Mouse (Mus musculus) heart, embryonic 15.5 days (tissue): ENCODE data around the gene Cdk5rap3. TPM values are rescaled to one million over a fixed set of nuclear protein-coding genes. Genes with fewer than 3 reads are reported as not detected.
A peak's percentile ranks its signal among the peaks of the same experiment; 100 is the strongest.

Experiments used
- ATAC-seq: fragments of 200-750 bp; cut with Nextera tagmentation; replicated peaks from 2 replicates; pipeline ENCODE4 v1.8.0; 2017; ENCODE audit warnings: low read depth, moderate TSS enrichment; ENCODE audit not compliant: insufficient number of reproducible peaks, insufficient read depth, low FRiP score
- H3K27ac ChIP-seq: fragments of 300-500 bp; sonication (generic); 2 replicates; pipeline ENCODE4 v1.5.1; 2015; ENCODE audit warnings: mild to moderate bottlenecking, inconsistent platforms
- H3K27me3 ChIP-seq: fragments of 300-500 bp; sonication (generic); 2 replicates; pipeline ENCODE4 v1.6.1; 2015; ENCODE audit warnings: inconsistent platforms
- H3K36me3 ChIP-seq: fragments of 300-500 bp; sonication (generic); 2 replicates; pipeline ENCODE4 v1.6.1; 2015; ENCODE audit warnings: mild to moderate bottlenecking, inconsistent platforms
- H3K4me1 ChIP-seq: fragments of 300-500 bp; sonication (generic); replicated peaks from 2 replicates; pipeline ENCODE4 v1.6.1; 2015; ENCODE audit warnings: inconsistent platforms
- H3K4me2 ChIP-seq: fragments of 300-500 bp; sonication (generic); 2 replicates; pipeline ENCODE4 v1.6.1; 2015; ENCODE audit warnings: inconsistent platforms, mild to moderate bottlenecking, moderate library complexity
- H3K4me3 ChIP-seq: fragments of 300-500 bp; sonication (generic); 2 replicates; pipeline ENCODE4 v1.5.1; 2015; ENCODE audit warnings: mild to moderate bottlenecking, inconsistent platforms
- H3K9ac ChIP-seq: fragments of 300-500 bp; sonication (generic); 2 replicates; pipeline ENCODE4 v1.6.1; 2015; ENCODE audit warnings: mild to moderate bottlenecking, inconsistent platforms
- H3K9me3 ChIP-seq: fragments of 300-500 bp; sonication (generic); replicated peaks from 2 replicates; pipeline ENCODE4 v1.6.1; 2016; ENCODE audit warnings: inconsistent platforms
- WGBS: fragments of 180-500 bp; shearing (Covaris S2); methylation state at CpG from one replicate; pipeline ENCODE4 v1.1.7; 2015; ENCODE audit warnings: mixed read lengths; 5-methylcytosine and 5-hydroxymethylcytosine counted together
- polyA plus RNA-seq: library from polyadenylated mRNA; unstranded; fragments of >200 nt; fragmentation: Nextera tagmentation; extraction: Ambion mirVana; gene quantifications from 2 replicates; pipeline ENCODE4 v1.2.1, GENCODE M21; 2015

The Cdk5rap3 gene
- polyA plus RNA-seq, 1 experiment from 2014 or later, result 45.2 TPM

- Histone ChIP-seq H3K9ac (no peak overlapping the region), H3K4me2 (peak overlapping the region; percentile 99; the same call in 1 of the 2 replicates)
These were observed 28.7 kb upstream of the Cdk5rap3 start for GRCm38 (mm10) chr11:96944844-96945580.

GRCm38 (mm10) chr11:96943746-96944304 lies 27.5 kb upstream of the Cdk5rap3 start, which contains the start of gene Pnpo:
Gene Pnpo, minus strand, starts transcription at chr11:96943986.
- H3K4me1 ChIP-seq, result peaks cover 11% of the 10 kb centered on the region
- peak; percentile 93 for ATAC-seq
- peak within 1 kb of the TSS; percentile 31; the same call in 1 of the 2 replicates for H3K27ac ChIP-seq
- no peaks in the 10 kb centered on the region for H3K9me3 ChIP-seq
- WGBS, result under 1% methylated on average over 29 of the region's 29 CpGs
- no peaks in the 10 kb centered on the region for H3K36me3 ChIP-seq
- H3K4me2 ChIP-seq, result peak within 1 kb of the TSS; percentile 99
- H3K4me3 ChIP-seq, result peak within 1 kb of the TSS; percentile 78
- H3K27me3 ChIP-seq, result no peaks in the 10 kb centered on the region
- peak within 1 kb of the TSS; percentile 69 for H3K9ac ChIP-seq

More at GRCm38 (mm10) chr11:96944844-96945580, 28.7 kb upstream of the Cdk5rap3 start:
- Histone ChIP-seq H3K9me3 (no peaks in the 10 kb centered on the region), H3K36me3 (no peaks in the 10 kb centered on the region), H3K4me1 (peaks cover 11% of the 10 kb centered on the region), H3K27me3 (no peaks in the 10 kb centered on the region), H3K4me3 (peak overlapping the region; percentile 78; the same call in 1 of the 2 replicates), H3K27ac (no peak overlapping the region)
- ATAC-seq, result no peak
- WGBS, result 68% methylated on average over 14 of the region's 14 CpGs

DNA sequence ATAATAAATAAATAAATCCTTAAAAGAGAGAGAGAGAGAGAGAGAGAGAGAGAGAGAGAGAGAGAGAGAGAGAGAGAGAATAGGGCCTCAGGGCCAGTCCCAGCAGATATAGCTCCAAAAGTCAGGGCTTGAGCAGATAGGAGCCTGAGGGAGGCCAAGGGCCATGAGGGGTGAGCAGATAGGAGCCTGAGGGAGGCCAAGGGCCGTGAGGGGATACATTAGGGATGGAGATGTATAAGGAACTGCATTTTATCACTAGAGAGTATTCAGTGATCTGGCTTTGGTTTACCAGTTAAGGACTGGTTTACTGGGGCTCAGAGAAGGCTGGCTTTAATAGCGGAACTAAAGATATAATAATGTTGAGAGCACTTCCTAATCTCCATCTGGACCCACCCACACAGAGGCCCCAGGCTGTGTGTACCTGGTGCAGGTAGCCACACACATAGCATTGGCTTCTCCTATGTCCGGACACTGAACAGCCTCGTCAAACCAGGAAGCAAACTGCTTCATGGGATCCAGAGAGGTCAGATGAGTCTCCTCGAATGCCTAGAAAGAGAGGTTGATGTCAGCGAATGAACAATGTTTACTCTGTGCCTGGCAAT lies 25.8 kb upstream of the Cdk5rap3 start:
- Histone ChIP-seq H3K27ac (no peak overlapping the region), H3K9ac (no peak overlapping the region), H3K9me3 (no peaks in the 10 kb centered on the region), H3K27me3 (no peaks in the 10 kb centered on the region), H3K4me3 (no peak overlapping the region), H3K4me1 (peaks cover 14% of the 10 kb centered on the region), H3K36me3 (no peaks in the 10 kb centered on the region), H3K4me2 (no peak overlapping the region)
- 83% methylated on average over 6 of the region's 6 CpGs for WGBS
- no peak for ATAC-seq

DNA sequence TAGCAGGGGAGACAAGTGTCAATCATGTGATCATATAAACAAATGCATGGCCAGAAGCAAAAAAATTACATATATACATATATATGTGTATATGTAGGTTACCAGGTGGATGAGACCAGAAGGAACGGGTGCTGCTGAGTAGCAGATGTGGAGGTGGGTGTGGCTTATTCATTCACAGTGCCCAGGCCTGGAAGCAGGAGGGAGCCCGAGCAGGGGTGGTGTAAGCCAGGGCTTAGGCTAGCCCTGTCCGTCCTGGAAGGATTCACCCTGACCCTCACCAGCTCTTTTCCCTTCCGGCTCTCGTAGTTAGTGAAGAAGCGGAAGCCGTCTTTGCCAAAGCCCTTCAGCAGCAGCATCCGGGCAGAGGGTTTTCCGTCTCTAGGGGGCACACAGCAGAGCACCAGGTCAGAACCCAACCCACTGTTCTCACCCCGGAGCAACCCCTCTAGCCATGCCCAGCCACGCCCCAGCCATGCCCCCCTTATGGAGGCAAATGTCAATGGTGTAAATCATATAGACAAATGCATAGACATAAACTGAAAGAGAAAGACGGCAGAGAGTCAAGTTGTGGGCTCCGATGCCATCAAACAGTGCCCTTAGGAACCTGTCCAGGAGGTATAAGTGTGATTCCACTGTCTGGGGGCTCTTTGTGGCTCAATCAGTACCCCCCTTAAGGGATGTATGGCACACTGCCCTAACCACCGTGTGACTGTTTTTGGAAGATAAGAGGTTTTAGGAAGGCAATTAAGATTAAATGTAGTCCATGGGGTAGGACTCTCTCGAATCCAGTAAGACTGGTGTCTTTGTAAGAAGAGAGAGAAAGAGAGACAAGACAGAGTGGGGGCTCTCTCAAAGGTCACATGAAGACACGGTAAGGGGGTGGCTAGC lies 24.5 kb upstream of the Cdk5rap3 start:
- Histone ChIP-seq H3K36me3 (no peaks in the 10 kb centered on the region), H3K9me3 (no peaks in the 10 kb centered on the region), H3K4me1 (peaks cover 14% of the 10 kb centered on the region), H3K27me3 (no peaks in the 10 kb centered on the region), H3K9ac (no peak overlapping the region), H3K4me3 (no peak overlapping the region), H3K4me2 (no peak overlapping the region), H3K27ac (no peak overlapping the region)
- WGBS, result 72% methylated on average over 16 of the region's 16 CpGs
- no peak for ATAC-seq

GRCm38 (mm10) chr11:96938426-96938800 lies 22.1 kb upstream of the Cdk5rap3 start:
- Histone ChIP-seq H3K4me1 (peaks cover 12% of the 10 kb centered on the region), H3K9ac (no peak overlapping the region), H3K36me3 (no peaks in the 10 kb centered on the region), H3K27ac (no peak overlapping the region), H3K4me2 (no peak overlapping the region), H3K27me3 (no peaks in the 10 kb centered on the region), H3K4me3 (no peak overlapping the region), H3K9me3 (no peaks in the 10 kb centered on the region)
- no peak for ATAC-seq
- WGBS, result 81% methylated on average over 6 of the region's 6 CpGs

- H3K4me3 ChIP-seq, result no peak overlapping the region
- no peaks in the 10 kb centered on the region for H3K27me3 ChIP-seq
- no peak overlapping the region for H3K4me2 ChIP-seq
- WGBS, result 47% methylated on average over 10 of the region's 10 CpGs
- no peak overlapping the region for H3K9ac ChIP-seq
- no peaks in the 10 kb centered on the region for H3K36me3 ChIP-seq
- peaks cover 9% of the 10 kb centered on the region; the same call in 1 of the 2 replicates for H3K4me1 ChIP-seq
- no peaks in the 10 kb centered on the region for H3K9me3 ChIP-seq
- no peak overlapping the region for H3K27ac ChIP-seq
- ATAC-seq, result peak; percentile 45; the same call in 1 of the 2 replicates
These were observed 21.5 kb upstream of the Cdk5rap3 start for GRCm38 (mm10) chr11:96937549-96938425.

DNA sequence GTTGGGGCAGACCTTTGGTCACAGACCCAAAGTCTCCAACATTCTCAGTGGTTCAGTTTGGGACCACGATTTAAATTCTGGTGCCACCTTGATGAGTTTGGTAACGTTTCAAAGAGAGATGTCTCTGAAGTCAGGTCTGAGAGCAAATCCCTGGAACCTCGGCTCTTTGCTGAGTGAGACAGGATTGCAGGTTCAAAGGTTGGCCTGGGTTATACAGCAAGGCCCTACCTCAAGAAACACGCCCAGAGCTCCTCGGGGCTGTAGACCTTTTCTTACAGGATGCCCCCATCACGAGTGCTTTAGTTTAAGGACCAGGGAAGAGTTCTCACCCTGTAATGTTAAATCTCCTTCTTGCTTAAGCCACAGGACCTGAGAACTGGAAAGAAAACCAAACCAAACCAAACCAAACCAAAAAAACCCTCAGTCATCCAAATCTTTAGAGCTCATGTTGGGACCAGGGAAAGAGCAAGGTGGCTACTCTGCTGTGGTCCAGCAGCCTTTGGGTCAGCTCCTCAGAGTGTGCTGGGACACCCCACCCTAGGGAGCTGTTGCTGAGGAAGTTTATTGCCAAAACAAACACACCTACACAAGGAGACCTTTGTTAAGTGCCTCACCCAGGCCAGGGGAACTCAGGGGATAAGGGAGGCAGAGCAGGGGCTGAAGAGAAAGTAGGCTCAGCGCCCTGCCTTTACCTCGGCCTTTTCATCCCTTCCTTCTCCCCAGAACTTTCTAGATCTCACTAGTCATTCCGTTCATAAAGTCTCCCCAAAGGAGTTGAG lies 19.8 kb upstream of the Cdk5rap3 start:
- H3K36me3 ChIP-seq, result no peaks in the 10 kb centered on the region
- no peaks in the 10 kb centered on the region for H3K9me3 ChIP-seq
- H3K27ac ChIP-seq, result no peak overlapping the region
- H3K4me3 ChIP-seq, result no peak overlapping the region
- 80% methylated on average over 9 of the region's 9 CpGs for whole genome bisulfite sequencing
- no peaks in the 10 kb centered on the region; the same call in 1 of the 2 replicates for H3K27me3 ChIP-seq
- no peak overlapping the region for H3K4me2 ChIP-seq
- H3K9ac ChIP-seq, result no peak overlapping the region
- no peak for ATAC-seq
- peaks cover 15% of the 10 kb centered on the region for H3K4me1 ChIP-seq

DNA sequence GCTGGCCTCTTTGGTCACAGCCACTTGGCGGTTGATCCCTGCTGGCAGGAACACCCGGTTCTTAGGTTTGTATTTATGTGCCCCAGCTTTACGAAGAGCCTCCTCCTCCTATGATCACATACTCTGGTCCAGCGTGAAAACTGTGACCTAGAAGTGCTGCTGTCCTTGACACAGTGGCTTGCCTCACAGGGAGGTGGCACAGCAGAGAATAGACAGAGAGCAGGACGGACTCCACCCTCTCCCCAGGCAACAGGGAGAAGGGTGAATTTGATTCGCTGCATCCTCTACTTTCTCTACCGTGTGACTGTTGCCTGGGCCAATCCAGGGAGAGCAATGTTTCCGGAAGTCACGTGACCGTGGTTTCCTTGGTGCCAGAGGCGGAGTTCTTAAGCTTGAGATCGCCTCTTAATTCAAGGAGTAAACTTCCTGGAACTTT lies 18.6 kb upstream of the Cdk5rap3 start:
- H3K9ac ChIP-seq, result no peak overlapping the region
- H3K4me3 ChIP-seq, result peak overlapping the region; percentile 16
- peaks cover 6% of the 10 kb centered on the region for H3K27me3 ChIP-seq
- ATAC-seq, result peak; percentile 82
- peak overlapping the region; percentile 56 for H3K27ac ChIP-seq
- H3K36me3 ChIP-seq, result no peaks in the 10 kb centered on the region
- H3K4me1 ChIP-seq, result peaks cover 15% of the 10 kb centered on the region
- H3K4me2 ChIP-seq, result peak overlapping the region; percentile 40
- no peaks in the 10 kb centered on the region for H3K9me3 ChIP-seq
- WGBS, result 19% methylated on average over 12 of the region's 12 CpGs

DNA sequence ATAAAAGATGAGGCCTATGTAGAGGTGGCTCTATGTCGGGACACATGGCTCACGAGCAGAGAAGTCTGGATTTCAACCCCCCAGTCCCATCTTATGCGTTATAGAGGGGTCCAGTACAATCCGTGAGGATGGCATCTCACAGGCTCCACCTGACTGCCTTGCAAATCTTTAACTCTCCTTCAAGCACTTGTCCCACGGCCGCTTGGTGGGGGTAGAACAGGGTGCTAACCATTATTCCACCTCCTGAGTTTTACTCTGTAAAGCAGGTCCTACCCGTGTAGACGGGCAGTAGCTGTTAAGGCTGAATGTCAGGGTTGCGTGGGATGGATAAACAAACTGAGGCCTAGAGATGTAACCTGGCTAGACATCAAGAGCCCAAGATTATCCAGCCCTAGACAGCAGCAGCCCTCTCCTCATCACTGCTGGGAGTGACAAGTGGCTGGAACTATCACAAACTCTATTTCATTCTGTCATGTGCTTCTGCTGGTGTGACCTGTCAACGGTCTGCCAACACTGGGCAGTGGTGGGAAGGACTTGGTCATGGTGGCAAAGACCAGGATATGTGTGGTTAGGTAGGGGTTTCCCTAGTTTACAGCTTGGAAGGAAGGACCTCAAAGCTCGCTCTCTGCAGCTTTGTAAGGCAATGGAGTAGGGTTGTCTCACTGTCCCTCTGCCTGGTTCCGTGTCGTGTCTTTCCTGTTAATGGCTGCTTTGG lies 17.4 kb upstream of the Cdk5rap3 start:
- Histone ChIP-seq H3K9me3 (no peaks in the 10 kb centered on the region), H3K4me1 (peaks cover 19% of the 10 kb centered on the region), H3K36me3 (no peaks in the 10 kb centered on the region), H3K27ac (no peak overlapping the region), H3K4me3 (no peak overlapping the region), H3K4me2 (no peak overlapping the region), H3K27me3 (peaks cover 18% of the 10 kb centered on the region), H3K9ac (no peak overlapping the region)
- no peak for ATAC-seq
- 82% methylated on average over 13 of the region's 13 CpGs for WGBS
